Mouse (Mus musculus) liver (tissue): Measurements from ENCODE around the gene Prop1.

Experiments
- DNase-seq: peaks from one replicate; pipeline ENCODE4 v3.0.0-alpha.2; 2020; ENCODE audit warnings: mixed read lengths

The Prop1 gene

GRCm38 (mm10) chr11:50953665-50954064, at the start of gene Prop1:
Gene Prop1, minus strand, starts transcription at chr11:50953765.
- no peak for DNase-seq

GRCm38 (mm10) chr11:51003296-51003695, 49.7 kb upstream of the Prop1 start, which contains the start of gene Olfr51:
Gene Olfr51, plus strand, starts transcription at chr11:51003596.
- no peak for DNase-seq

- DNase-seq, result no peak
Observed at GRCm38 (mm10) chr11:50981667-50982066, 28.1 kb upstream of the Prop1 start, which contains the start of gene Olfr1377. Gene Olfr1377, plus strand, starts transcription at chr11:50981967.

GRCm38 (mm10) chr11:50977216-50977615, 23.7 kb upstream of the Prop1 start:
- peak; percentile 17 for DNase-seq

GRCm38 (mm10) chr11:50966230-50966629, 12.7 kb upstream of the Prop1 start, which contains the start of gene Olfr1378:
Gene Olfr1378, plus strand, starts transcription at chr11:50966530.
- DNase-seq, result no peak

GRCm38 (mm10) chr11:50964886-50965285, 11.3 kb upstream of the Prop1 start:
- DNase-seq, result no peak

GRCm38 (mm10) chr11:50952290-50952689, 1.3 kb downstream of the Prop1 start:
- DNase-seq, result no peak

- DNase-seq, result no peak
Observed at GRCm38 (mm10) chr11:50943506-50943905, 10.1 kb downstream of the Prop1 start, which contains the start of gene 4933414I15Rik. Gene 4933414I15Rik, minus strand, starts transcription at chr11:50943765.

- no peak for DNase-seq
Observed at GRCm38 (mm10) chr11:50942386-50942785, 11.2 kb downstream of the Prop1 start.

- DNase-seq, result no peak
Observed at GRCm38 (mm10) chr11:50939621-50940366, 13.8 kb downstream of the Prop1 start.

- no peak for DNase-seq
Observed at GRCm38 (mm10) chr11:50938435-50938834, 15.1 kb downstream of the Prop1 start.

GRCm38 (mm10) chr11:50932040-50932439, 21.5 kb downstream of the Prop1 start:
- no peak for DNase-seq

GRCm38 (mm10) chr11:50931451-50931866, 22.1 kb downstream of the Prop1 start, which contains the start of gene Zfp354b:
Gene Zfp354b, minus strand, starts transcription at chr11:50931633.
- DNase-seq, result peak; percentile 76

GRCm38 (mm10) chr11:50931021-50931420, 22.5 kb downstream of the Prop1 start:
- no peak for DNase-seq

GRCm38 (mm10) chr11:50930469-50931014, 23.0 kb downstream of the Prop1 start:
- no peak for DNase-seq

- DNase-seq, result peak; percentile 84
Observed at GRCm38 (mm10) chr11:50915671-50916320, 37.8 kb downstream of the Prop1 start, which contains the start of gene Zfp2. Gene Zfp2, minus strand, starts transcription at chr11:50916165.

GRCm38 (mm10) chr11:50914461-50914860, 39.1 kb downstream of the Prop1 start:
- no peak for DNase-seq

GRCm38 (mm10) chr11:50913301-50913700, 40.3 kb downstream of the Prop1 start:
- no peak for DNase-seq

- no peak for DNase-seq
Observed at GRCm38 (mm10) chr11:50908136-50908535, 45.4 kb downstream of the Prop1 start.
